Mouse (Mus musculus): ENCODE data around the gene Gm13119. TPM values are rescaled to one million over a fixed set of nuclear protein-coding genes. Genes with fewer than 3 reads are reported as not detected.

The Gm13119 gene
- not detected for polyA plus RNA-seq (2014; fragmentation: Illumina TruSeq; extraction: RNeasy Lipid Tissue Mini Kit (QIAGEN cat#74804); ENCODE audit: low read depth, low replicate concordance)

DNA sequence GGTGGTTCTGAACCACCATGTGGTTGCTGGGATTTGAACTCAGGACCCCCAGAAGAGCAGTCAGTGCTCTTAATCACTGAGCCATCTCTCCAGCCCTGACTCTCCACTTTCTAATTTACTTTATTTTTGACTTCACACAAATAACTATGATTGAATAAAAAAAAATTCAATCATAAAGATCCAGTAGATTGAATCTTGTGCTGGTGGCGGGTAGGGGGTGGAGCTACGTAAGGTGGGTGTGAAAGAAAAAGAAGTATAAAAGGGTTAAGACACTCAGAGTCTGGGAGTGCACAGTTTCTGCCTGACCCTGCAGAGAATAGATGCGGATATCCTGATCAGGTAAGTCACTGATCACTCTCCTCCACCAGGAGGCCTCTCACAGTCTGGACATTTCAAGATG lies at the start of gene Gm13119:
TSS of gene Gm13119 (plus strand) at position 301 of the 400 bp plus-strand sequence.

GRCm38 (mm10) chr4:144329949-144330348 lies 27.8 kb upstream of the Gm13119 start, which contains the start of gene Gm13128:
Gene Gm13128, plus strand, starts transcription at chr4:144330249.

DNA sequence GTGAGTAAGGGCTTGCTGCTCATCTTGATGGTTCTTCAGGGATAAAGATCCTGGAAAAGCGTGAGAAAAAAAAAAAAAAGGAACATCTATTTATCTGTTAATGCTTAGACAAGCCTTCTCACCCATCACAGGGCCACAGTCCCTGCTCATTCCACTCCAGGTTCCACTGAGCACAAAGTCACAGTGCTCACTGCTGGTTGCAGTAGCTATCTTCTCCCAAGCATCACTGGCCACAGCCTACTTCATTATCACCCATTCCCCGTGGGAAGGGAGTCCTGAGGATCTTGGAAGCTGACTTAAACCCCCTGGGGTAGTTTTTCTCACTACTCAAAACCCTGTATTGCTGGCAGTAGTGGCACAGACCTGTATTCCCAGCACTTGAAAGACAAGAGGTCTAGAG lies 20.2 kb downstream of the Gm13119 start, which contains the start of gene Pramef20:
TSS of gene Pramef20 (minus strand) at position 23 of the 400 bp plus-strand sequence.

GRCm38 (mm10) chr4:144408290-144408689 lies 50.5 kb downstream of the Gm13119 start, which contains the start of gene Pramef12:
Gene Pramef12, minus strand, starts transcription at chr4:144408464.

Other genes starting within 250 kb of the Gm13119 start
- gene Oog3, start 195.3 kb upstream of the Gm13119 start, polyA plus RNA-seq (2014; fragmentation: Illumina TruSeq; extraction: RNeasy Lipid Tissue Mini Kit (QIAGEN cat#74804); ENCODE audit: low read depth, low replicate concordance), result not detected
- gene Oog2, start 167.2 kb upstream of the Gm13119 start, polyA plus RNA-seq (2014; fragmentation: Illumina TruSeq; extraction: RNeasy Lipid Tissue Mini Kit (QIAGEN cat#74804); ENCODE audit: low read depth, low replicate concordance), result not detected
- gene C87977, start 144.6 kb upstream of the Gm13119 start, polyA plus RNA-seq (2014; fragmentation: Illumina TruSeq; extraction: RNeasy Lipid Tissue Mini Kit (QIAGEN cat#74804); ENCODE audit: low read depth, low replicate concordance), result not detected
- gene Pramel5, start 77.5 kb upstream of the Gm13119 start, polyA plus RNA-seq (2014; fragmentation: Illumina TruSeq; extraction: RNeasy Lipid Tissue Mini Kit (QIAGEN cat#74804); ENCODE audit: low read depth, low replicate concordance), result not detected
- not detected for gene Gm13128, start 27.7 kb upstream of the Gm13119 start, polyA plus RNA-seq (2014; fragmentation: Illumina TruSeq; extraction: RNeasy Lipid Tissue Mini Kit (QIAGEN cat#74804); ENCODE audit: low read depth, low replicate concordance)
- not detected for gene Pramef20, start 20.0 kb downstream of the Gm13119 start, polyA plus RNA-seq (2014; fragmentation: Illumina TruSeq; extraction: RNeasy Lipid Tissue Mini Kit (QIAGEN cat#74804); ENCODE audit: low read depth, low replicate concordance)
- gene Pramef12, start 50.5 kb downstream of the Gm13119 start, polyA plus RNA-seq (2014; fragmentation: Illumina TruSeq; extraction: RNeasy Lipid Tissue Mini Kit (QIAGEN cat#74804); ENCODE audit: low read depth, low replicate concordance), result 7.7 TPM
- gene 1700012P22Rik, start 80.8 kb downstream of the Gm13119 start, polyA plus RNA-seq (2014; fragmentation: Illumina TruSeq; extraction: RNeasy Lipid Tissue Mini Kit (QIAGEN cat#74804); ENCODE audit: low read depth, low replicate concordance), result 1.5 TPM
- not detected for gene Gm9944, start 95.4 kb downstream of the Gm13119 start, polyA plus RNA-seq (2014; fragmentation: Illumina TruSeq; extraction: RNeasy Lipid Tissue Mini Kit (QIAGEN cat#74804); ENCODE audit: low read depth, low replicate concordance)
- gene Aadacl3, start 105.8 kb downstream of the Gm13119 start, polyA plus RNA-seq (2014; fragmentation: Illumina TruSeq; extraction: RNeasy Lipid Tissue Mini Kit (QIAGEN cat#74804); ENCODE audit: low read depth, low replicate concordance), result not detected
- not detected for gene 9430007A20Rik, start 161.9 kb downstream of the Gm13119 start, polyA plus RNA-seq (2014; fragmentation: Illumina TruSeq; extraction: RNeasy Lipid Tissue Mini Kit (QIAGEN cat#74804); ENCODE audit: low read depth, low replicate concordance)
- gene Gm13124, start 207.2 kb downstream of the Gm13119 start, polyA plus RNA-seq (2014; fragmentation: Illumina TruSeq; extraction: RNeasy Lipid Tissue Mini Kit (QIAGEN cat#74804); ENCODE audit: low read depth, low replicate concordance), result not detected